Mouse (Mus musculus) natural killer cell, adult 2 months (primary cell): ENCODE measurements around the gene Caln1.
"Not testable (repeated sequence)": the region's sequence is repeated elsewhere in the genome, so short reads cannot be mapped to it uniquely, and the experiment has no call there.

Source experiments
- DNase-seq, 2 experiments: peaks; one replicate each; pipeline ENCODE4 v3.0.0; 2022; ENCODE audit warnings: low spot score in 2 of 2

The Caln1 gene

DNA sequence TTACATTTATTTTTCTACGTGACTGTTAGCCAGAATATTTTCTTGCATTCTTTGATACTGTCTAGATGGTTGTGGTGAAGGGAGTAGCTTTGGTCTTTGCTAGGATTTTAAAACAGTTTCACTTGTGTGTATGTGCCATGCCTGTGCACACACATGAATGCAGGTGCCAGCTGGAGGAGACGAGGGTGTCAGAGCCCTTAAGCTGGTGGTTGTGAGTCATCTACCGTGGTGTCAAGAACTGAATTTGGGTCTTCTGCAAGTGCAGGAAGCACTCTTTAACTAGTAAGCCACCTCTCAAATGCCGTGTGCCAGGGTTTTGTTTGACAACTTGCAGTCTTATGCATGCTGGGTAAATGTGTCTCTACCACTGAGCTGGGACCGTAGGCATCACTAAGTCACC lies 178.2 kb downstream of the Caln1 start:
- DNase-seq: no peak

DNA sequence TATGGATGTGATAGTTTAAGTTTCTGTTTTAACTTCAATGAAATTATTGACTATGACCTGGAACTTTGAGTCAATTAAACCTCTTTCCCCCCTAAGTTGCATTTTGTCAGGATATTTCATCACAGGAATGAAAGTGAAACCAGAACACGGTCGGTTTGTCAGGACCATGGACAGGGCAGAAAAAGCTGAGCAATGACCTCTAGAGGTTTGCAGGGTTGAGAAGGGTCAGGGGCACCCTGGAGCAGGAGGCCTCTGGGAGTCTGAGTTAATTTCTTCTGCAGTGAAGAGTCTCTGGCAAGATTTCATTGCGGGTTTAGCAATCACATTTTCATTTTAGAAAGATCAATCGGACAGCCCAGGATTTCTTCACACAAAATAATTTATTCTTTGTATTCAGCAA lies 184.7 kb downstream of the Caln1 start:
- DNase-seq: no peak

DNA sequence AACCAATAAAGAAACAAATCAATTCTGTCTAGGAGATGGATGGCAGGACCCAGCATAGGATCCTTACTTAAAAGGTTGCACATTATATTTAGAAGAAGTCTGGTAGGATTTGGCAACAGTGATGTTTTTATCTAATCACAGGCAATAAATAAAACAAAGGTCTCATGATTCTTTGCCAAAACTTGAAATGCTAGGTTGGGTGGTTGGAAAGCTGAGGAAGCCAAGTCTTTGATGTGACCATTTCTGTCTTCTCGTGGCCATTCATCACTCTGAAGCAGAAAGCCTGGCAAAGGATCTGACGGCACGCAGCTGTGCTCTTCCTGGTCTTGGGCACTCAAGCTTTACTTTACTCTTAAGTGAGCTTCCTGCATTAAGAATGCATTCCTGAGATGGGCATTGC lies 193.9 kb downstream of the Caln1 start:
- DNase-seq: no peak

DNA sequence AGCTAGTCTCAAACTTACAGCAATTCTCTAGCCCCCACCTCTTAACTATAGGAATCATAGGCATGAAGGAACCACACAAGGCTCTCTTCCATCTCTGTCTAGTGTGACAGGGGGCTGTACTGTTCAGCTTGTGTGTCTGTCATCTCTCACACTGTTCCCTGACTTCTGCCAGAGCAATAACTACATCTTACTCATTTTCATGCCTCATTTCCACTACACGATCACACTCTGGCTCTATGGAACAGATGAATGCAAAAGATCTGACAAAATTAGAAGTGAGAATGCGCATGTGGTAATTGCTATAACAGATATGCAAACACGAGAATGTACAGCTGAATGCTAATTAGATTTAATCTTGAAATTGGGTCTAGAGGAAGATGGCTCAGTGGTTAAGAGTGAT lies 196.7 kb downstream of the Caln1 start:
- no peak for DNase-seq

DNA sequence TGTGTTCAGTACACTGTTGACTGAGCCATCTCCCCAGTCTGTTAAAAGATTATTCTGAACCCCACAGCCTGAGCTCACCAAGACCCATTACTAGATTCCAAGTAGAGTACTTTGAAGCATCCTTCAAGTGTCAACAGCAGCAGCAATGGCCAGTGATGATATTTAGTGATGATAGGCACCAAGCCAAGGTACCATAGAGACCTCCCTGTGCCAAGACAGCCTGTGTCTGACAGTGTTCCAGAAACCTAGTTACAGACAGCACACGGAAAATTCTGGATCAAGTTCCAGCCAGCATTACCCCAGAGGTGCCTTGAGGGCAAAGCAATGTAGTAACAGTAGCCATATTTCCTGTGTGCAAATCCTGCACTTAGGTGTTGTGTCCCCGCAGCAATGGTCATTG lies 208.3 kb downstream of the Caln1 start:
- no peak for DNase-seq

DNA sequence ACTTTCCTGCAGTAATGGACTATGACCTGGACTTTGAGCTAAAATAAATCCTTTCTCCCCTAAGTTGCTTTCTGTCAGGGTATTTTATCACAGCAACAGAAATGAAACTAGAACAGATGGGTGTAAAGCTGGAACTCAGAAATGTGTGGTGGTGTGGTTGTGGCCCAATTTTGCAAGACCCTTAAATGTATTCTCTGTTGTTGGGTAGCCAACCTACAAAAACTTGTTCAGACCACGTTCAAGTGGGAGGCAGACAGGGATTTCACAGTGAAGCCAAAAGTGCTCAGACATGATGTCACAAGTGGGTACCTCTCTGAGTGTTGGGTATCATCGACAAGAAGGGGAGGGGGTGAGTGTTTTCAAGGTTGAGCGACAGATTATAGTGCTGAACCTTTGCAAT lies 214.8 kb downstream of the Caln1 start:
- DNase-seq: no peak

DNA sequence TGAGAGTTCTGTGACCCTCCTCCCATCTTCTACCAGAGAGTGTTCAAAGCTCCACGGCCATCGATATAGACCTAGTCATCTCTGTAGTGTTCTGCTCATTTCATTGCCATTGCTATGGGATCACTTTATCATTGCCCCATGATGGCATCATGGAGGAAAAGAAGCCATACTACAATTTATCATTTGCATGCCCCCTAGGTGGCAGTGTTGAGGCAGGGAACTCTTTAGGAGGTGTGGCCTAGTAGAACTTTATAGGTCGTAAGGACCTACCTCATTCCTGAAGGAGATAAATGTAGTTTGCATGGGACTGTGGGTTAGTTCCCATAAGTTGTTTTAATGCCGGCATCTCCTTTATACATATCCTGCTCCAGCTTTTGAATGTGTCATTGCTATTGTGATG lies 217.0 kb downstream of the Caln1 start:
- no peak for DNase-seq

DNA sequence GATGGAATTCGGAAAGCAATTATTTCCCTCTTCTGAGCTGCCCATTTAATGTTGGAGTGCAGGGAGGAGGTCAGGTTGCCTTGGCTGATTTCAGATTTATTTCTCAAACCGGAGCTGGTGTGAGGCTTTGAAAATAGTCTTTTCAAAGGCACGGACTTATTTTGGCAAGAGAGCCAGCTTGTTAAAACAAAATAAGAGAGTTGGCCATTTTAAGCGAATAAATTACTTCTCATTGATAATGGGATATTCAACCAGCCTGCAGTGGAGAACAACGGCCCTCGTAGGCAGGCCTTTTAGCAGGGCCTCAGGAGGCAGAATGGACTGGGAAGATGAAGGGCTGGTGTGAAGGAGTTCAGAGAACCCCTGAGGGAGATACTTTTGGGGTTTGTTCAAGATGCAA lies 227.3 kb downstream of the Caln1 start:
- no peak for DNase-seq

DNA sequence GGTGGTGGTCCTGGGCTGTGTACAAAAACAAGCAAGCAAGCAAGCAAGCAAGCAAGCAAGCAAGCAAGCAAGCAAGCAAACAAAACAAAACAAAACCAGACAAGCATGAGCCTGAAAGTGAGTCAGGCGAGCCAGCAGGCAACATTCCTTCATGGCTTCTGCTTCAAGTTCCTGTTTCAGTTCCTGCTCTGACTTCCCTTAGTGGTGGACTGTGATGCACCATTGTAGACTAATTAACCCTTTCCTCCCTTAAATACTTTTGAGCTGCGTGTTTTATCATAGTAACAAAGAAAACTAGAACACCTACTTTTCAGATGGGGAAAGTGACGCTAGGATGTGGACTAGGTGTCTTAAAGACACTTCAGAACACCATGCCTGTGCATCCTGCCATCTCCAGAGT lies 244.4 kb downstream of the Caln1 start:
- DNase-seq: no peak

DNA sequence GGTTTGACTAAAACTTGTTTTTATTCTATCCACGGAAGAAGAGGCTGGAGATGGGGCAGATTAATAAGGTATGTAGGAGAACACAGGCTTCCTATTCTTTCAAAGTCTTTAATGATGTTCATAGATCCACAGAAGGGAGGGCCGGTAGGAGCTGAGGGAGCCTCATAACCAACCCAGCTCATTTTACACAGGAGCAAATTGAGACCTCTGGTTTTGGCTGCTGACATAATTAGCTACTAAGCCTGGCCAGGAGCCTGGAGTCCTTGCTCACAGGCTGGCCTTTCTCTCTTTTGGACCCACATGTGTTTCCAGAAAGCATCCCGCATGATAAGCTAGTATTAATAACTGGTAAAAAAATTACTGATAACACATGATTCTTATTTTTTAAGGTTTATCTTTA lies 245.0 kb downstream of the Caln1 start:
- no peak for DNase-seq

DNA sequence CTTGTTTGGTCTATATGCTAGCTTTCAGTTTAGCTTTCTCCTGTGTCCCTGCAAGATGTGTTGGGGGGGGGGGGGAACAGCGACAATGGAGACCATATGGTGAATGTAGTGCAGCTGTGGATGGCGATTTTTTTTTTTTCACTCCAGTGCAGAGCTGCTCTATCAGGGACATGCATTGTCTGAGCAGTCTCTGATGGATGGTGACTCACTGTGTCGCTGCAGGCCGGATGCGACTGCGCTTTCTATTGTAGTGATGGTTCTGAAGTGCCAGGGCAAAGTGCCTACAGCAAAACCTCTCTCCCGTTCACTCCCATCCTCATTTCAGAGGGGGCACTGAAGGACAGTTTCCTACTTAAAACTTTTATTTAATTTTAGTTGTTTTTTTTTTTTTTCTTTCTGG lies 250.8 kb downstream of the Caln1 start:
- DNase-seq: no peak

DNA sequence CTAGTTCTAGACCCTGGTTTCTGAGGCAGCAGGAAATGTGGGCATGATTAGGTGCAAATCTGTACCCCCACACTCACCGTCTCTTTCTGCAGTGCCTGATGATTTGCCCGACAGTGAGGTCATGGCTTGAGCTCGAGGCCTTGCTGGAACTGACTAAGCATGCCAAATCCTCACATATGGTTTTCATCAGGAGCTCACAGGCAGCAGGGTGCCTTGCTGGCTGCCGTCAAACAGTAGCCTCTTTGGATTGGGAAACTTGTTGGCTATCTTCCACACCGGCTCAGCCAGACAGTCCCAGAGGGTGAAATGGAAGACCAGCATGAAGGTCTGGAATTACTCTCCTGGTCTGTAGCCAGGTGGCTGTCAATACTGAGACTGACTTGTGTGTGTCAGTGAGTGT lies 254.0 kb downstream of the Caln1 start:
- DNase-seq: no peak

DNA sequence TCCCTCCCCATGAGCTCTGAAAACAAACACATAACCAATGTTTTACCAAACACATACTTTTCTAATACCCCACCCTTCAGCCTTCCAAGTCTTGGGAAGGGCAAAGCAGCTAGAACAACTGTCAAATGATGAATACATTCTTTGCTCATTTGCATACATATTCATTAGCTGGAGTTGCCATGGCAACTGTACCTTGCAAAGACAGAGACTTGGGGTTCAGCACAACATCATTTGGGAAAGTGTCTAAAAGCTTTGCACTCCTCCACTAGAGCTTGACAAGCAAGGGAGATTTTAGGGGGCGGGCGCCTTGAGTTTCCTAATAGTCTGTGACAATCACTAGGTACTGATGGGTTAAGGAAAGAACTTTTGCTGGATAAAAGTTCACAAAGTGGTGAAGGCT lies 258.5 kb downstream of the Caln1 start:
- DNase-seq: no peak

DNA sequence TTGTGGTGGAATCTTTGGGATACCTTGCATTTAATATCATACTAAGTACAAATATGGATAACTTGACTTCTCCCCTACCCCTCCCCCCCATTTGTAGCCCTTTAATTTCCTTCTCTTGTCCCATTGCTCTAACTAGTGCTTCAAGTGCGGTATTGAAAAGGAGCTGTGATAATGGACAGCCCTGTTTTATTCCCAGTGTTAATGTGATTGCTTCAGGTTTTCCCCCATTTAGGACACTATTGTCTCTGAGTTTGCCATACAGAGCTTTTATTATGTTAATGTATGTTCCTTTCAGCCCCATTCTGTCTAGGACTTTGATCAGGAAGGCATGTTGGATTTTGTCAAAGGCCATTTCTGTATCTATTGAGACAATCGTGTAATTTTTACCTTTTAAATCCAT lies 266.1 kb downstream of the Caln1 start:
- DNase-seq: no peak

DNA sequence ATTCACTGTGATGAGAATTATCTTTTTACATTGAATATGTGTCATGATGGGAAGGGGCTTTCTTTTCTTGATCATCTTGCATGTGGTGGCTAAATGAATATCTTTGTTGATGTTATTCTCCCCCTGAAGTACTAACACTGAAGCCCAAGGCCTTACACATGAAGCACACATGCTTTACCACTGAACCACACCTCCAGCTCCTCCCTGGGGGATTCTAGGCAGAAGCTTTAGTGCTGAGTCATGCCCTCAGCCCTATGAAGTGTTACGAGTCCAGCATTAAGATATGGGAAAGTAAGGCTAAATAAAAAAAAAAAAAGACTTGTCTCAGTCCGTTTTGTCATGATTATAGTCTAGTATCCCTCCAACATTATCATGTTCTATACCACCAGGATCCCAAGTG lies 272.6 kb downstream of the Caln1 start:
- no peak for DNase-seq

DNA sequence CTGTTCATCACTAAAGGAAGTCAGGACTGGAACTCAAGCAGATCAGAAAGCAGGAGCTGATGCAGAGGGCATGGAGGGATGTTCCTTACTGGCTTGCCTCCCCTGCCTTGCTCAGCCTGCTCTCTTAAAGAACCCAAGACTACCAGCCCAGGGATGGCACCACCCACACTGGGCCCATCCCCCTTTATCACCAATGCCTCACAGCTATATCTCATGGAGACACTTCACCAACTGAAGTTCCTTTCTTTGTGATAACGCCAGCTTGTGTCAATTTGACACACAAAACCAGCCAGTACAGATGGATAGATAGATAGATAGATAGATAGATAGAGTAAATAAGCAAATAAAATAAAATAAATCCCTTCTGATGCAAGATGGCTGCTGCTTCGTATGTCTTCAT lies 276.9 kb downstream of the Caln1 start:
- DNase-seq: not testable (repeated sequence)

DNA sequence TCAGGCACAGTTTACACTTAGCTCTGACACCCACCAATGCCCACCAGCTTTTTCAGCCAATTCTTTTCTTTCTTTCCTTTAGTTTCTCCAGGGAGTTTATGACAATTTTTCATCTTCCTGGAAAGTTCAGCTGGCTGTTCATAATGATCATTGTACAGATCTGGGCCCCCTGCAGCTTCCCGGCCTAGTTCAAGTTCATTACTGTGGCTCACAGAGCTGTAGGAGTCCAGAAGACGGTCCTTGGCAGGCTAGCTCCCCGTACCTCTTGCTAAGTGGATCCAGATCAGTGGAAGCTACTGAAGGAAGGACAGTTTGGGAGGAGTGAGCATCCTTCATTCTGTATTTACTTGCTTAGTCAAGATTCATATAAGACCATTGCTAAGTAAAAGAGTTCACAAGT lies 288.9 kb downstream of the Caln1 start:
- DNase-seq: no peak

DNA sequence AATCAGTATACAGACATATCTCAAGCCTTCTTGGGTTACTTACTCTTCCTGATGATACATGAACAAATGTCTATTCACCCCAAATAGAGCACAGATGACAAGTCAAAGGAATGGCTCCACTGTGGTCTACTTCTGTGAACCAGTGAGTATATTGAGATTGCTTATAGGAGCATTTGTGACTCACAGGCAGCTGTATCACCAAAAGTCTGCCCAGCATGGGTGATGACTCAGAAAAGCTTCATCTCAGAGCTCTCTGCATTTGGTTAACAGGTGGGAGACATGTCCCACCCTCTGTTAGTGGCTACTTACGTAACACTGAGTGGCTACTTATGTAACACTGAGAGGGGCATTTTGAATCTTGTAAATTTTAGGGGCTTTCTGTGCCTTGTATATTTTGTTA lies 296.8 kb downstream of the Caln1 start:
- DNase-seq: no peak

DNA sequence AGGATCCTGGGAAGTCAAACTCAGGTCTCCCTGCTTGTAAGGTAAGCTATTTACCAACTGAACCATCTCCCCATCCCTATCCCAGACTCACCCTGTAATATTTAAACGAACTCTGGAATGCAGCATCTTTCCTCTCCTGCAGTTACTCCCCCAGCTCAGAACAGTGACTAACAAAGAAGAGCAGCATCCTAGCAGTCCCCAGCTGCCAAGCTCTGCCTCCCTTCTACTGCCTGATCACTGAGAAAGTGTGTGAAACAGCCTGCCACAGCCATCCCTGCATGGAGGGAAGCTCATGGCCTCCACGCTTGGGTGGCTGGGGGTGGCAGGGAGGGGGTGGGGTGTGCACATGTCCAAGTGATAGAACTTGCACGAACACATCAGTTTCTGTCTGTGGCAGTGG lies 303.3 kb downstream of the Caln1 start:
- DNase-seq: no peak

DNA sequence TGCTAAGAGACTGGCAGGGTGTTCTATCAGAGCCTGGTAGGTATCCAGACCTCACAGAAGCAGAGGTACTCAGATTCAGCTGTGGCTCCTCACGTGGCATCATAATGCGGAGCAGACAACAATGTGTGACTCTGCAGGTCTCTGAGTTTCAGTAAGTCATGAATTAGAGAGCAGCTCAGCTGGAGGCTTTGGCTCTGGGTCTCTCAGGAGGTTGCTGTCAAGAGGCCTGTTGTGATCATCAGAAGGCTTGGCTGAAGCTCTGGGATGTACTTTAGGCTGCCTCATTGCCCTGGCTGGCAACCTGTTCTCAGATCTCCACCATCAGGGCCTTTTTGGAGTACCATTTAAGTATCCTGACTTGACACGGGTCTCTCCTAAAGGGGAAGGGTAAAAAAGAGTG lies 303.8 kb downstream of the Caln1 start:
- no peak for DNase-seq

DNA sequence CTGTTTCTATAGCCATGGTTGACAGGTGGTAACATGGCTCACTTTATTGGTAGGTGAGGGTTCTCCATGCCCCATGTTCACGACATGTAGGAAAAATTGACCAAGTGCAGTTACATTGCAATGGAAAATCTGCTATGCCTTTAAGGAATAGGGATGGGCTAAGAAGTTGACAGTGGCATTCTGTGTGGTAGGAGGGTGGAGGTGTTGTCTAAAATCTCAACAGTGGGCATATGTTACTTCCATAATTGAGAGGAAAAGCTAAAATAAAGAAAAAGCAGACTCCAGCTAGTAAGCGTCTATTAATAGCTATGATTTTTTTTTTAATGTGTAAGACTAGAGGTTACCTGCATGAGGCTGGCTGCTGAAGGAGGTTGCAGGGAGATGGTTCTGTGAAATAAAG lies 308.6 kb downstream of the Caln1 start:
- DNase-seq: no peak

DNA sequence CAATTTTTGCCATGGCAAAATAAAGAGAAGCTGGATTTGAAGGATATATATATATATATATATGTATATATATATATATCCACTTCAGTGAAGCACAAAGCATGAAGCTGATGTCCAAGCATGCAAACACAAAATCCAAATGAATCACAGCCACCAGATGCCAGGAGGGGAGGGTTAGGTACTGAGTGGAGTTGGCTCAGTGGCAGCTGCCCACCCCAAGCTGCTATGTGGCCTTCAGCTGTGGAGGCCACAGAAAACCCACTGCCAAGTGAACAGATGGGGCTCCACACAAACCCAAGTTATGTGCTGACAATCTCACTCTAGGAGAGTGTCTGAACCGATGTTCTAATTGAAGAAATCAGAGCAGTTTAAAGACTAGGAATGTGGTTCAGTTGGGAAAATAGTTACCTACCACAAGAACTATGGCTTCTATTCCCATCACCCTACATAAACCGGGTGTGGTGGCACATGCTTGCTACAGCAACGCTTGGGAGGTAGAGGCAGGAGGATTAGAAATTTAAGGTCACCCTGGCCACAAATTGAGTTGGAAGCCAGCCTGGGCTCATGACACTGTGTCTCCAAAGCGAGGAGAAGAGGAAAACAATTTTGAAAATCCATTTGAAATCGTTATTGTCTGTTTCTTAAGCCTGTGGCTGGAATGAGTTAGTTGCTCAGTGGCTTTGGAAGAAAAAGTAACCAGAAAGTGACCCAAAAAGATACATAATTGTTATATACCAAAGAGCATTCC lies 316.8 kb downstream of the Caln1 start:
- no peak for DNase-seq

DNA sequence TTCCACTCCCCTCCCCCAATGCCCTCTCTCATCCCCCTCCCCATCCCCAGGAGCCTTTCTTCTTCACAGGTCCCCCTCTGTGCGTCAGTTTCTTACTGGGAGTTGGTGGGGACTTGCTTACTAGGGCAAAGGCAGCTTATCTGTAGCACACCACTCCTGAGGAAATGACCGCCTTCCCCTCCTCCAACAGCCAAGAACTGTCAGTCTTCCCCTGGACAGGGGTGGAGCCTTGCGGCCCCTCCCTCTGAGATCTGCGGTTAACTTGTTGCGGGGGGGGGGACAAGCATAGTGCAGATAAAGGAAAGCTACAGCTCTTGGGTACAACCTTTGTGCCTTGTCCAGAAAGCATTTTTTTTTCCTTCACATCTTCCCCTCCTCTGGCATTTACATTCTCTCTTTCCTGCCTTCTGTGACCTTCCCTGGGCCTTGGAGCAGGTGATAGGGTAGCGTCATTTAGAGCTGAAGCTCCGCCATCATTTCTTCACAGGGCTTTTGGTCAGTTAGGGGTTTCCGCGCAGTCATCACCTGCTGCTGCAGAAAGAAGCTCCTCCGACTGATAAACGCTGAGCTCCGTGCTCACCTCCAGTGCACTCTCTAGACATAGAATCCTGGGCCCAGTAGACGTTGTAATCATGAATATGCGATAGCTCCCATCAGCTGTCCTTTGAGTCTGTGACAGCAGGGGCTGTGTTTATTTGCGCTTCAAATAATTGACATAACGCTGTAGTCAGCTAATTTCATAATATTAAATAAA lies 319.3 kb downstream of the Caln1 start:
- DNase-seq: no peak

DNA sequence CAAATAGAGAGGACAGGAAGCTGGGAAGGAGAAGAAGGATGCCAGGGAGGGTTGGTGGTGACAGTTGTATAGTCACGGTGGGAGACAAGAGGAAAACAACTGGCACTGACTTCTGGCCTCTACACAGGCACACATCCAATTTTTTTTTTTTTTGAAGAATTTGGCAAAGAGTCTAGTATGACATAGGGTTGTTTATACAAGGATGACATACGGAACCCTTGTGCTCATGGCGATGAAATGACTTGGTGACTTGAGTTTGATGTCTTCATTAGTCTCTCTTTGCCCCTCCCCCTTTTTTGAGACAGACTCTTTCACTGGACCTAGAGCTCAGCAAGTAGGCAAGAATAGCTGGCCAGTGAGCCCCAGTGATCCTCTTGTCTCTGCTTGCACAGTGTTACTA lies 322.1 kb downstream of the Caln1 start:
- DNase-seq: no peak
